Mouse (Mus musculus) MEL (cell line): ENCODE data around the gene Maml2. TPM values are rescaled to one million over a fixed set of nuclear protein-coding genes. Genes with fewer than 3 reads are reported as not detected.

Experiments
- DNase-seq: peaks from one replicate; pipeline ENCODE4 v3.0.0; 2011; ENCODE audit warnings: low read depth, low spot score
- H3K27ac ChIP-seq: 2 replicates; pipeline ENCODE4 v1.5.1; 2012; ENCODE audit warnings: low read depth, mild to moderate bottlenecking, control low read depth, low read length, moderate library complexity; ENCODE audit not compliant: control insufficient read depth
- H3K27me3 ChIP-seq, 2 experiments: fragments of 150-350 bp in 1 of 2; sonication (generic) in 1 of 2; 2 replicates each; pipeline ENCODE4 v1.6.1; 2012; ENCODE audit warnings: low read length in 2 of 2, mild to moderate bottlenecking in 2 of 2, improper control_type of control experiment in 1 of 2, moderate library complexity in 1 of 2; ENCODE audit not compliant: insufficient read depth in 2 of 2, control insufficient read depth in 1 of 2
- H3K36me3 ChIP-seq, 2 experiments: 2 replicates each; pipeline ENCODE4 v1.6.1; 2012 to 2014; ENCODE audit warnings: low read length in 2 of 2, improper control_type of control experiment in 1 of 2, inconsistent platforms in 1 of 2, mild to moderate bottlenecking in 1 of 2; ENCODE audit not compliant: insufficient read depth in 2 of 2, control insufficient read depth in 1 of 2
- H3K4me1 ChIP-seq, 2 experiments: fragments of 150-350 bp in 1 of 2; sonication (generic) in 1 of 2; 2 replicates each; pipeline ENCODE4 v1.6.1; 2012; ENCODE audit warnings: low read length in 2 of 2, improper control_type of control experiment in 1 of 2, mild to moderate bottlenecking in 1 of 2; ENCODE audit not compliant: insufficient read depth in 2 of 2, control insufficient read depth in 1 of 2
- H3K4me3 ChIP-seq, 2 experiments: fragments of 150-350 bp in 1 of 2; sonication (generic) in 1 of 2; 2 replicates each; pipeline ENCODE4 v1.5.1; 2012; ENCODE audit warnings: low read depth in 2 of 2, low read length in 2 of 2, mild to moderate bottlenecking in 2 of 2, moderate library complexity in 2 of 2, control low read depth in 1 of 2, improper control_type of control experiment in 1 of 2; ENCODE audit not compliant: control insufficient read depth in 1 of 2, insufficient read depth in 1 of 2
- H3K79me2 ChIP-seq: 2 replicates; pipeline ENCODE4 v1.6.1; 2012; ENCODE audit warnings: mild to moderate bottlenecking, low read length, moderate library complexity; ENCODE audit not compliant: control insufficient read depth, poor library complexity, insufficient read depth
- H3K9ac ChIP-seq: 2 replicates; pipeline ENCODE4 v1.6.1; 2012; ENCODE audit warnings: low read depth, mild to moderate bottlenecking, control low read depth, low read length, moderate library complexity; ENCODE audit not compliant: control insufficient read depth, poor library complexity, severe bottlenecking
- H3K9me3 ChIP-seq: fragments of 150-350 bp; sonication (generic); replicated peaks from 2 replicates; pipeline ENCODE4 v1.6.1; 2012; ENCODE audit warnings: mild to moderate bottlenecking, low read length, improper control_type of control experiment, moderate library complexity; ENCODE audit not compliant: insufficient read depth
- BHLHE40 ChIP-seq: IDR thresholded peaks from 2 replicates; pipeline ENCODE4 v1.6.1; 2012; ENCODE audit warnings: low read depth, mild to moderate bottlenecking, inconsistent platforms, low read length, improper control_type of control experiment, borderline replicate concordance
- CHD1 ChIP-seq: IDR thresholded peaks from 2 replicates; pipeline ENCODE4 v1.6.1; 2012; ENCODE audit warnings: low read depth, mild to moderate bottlenecking, inconsistent platforms, low read length, improper control_type of control experiment
- CHD2 ChIP-seq: IDR thresholded peaks from 2 replicates; pipeline ENCODE4 v1.6.1; 2011; ENCODE audit warnings: low read length, improper control_type of control experiment
- CTCF ChIP-seq, 3 experiments: IDR thresholded peaks in 2 of 3; conservative IDR thresholded peaks in 1 of 3; 2 replicates each; pipeline ENCODE4 v1.5.1; 2011 to 2012; ENCODE audit warnings: low read length in 3 of 3, low read depth in 2 of 3, mild to moderate bottlenecking in 2 of 3, improper control_type of control experiment in 1 of 3, inconsistent platforms in 1 of 3, mixed read lengths in 1 of 3, moderate library complexity in 1 of 3; ENCODE audit not compliant: control insufficient read depth in 1 of 3, insufficient read depth in 1 of 3, poor library complexity in 1 of 3, severe bottlenecking in 1 of 3
- ELF1 ChIP-seq: IDR thresholded peaks from 2 replicates; pipeline ENCODE4 v1.6.1; 2014; ENCODE audit warnings: low read depth, mild to moderate bottlenecking, inconsistent platforms, low read length, improper control_type of control experiment, moderate library complexity
- EP300 ChIP-seq, 2 experiments: IDR thresholded peaks; 2 replicates each; pipeline ENCODE4 v1.6.1; 2011; ENCODE audit warnings: improper control_type of control experiment in 2 of 2, low read length in 2 of 2, low read depth in 1 of 2, mild to moderate bottlenecking in 1 of 2
- ETS1 ChIP-seq: IDR thresholded peaks from 2 replicates; pipeline ENCODE4 v1.6.1; 2012; ENCODE audit warnings: low read depth, mild to moderate bottlenecking, inconsistent platforms, low read length, improper control_type of control experiment, moderate library complexity
- GABPA ChIP-seq: IDR thresholded peaks from 2 replicates; pipeline ENCODE4 v1.6.1; 2012; ENCODE audit warnings: low read depth, mild to moderate bottlenecking, inconsistent platforms, low read length, improper control_type of control experiment, moderate library complexity
- HCFC1 ChIP-seq: IDR thresholded peaks from 2 replicates; pipeline ENCODE4 v1.6.1; 2012; ENCODE audit warnings: low read depth, mild to moderate bottlenecking, inconsistent platforms, low read length, improper control_type of control experiment, moderate library complexity
- JUND ChIP-seq: IDR thresholded peaks from 2 replicates; pipeline ENCODE4 v1.6.1; 2011; ENCODE audit warnings: low read depth, mild to moderate bottlenecking, improper control_type of control experiment, low read length
- KAT2A ChIP-seq: conservative IDR thresholded peaks from 2 replicates; pipeline ENCODE4 v1.6.1; 2012; ENCODE audit warnings: low read depth, low read length, improper control_type of control experiment, inconsistent platforms
- MAFK ChIP-seq: IDR thresholded peaks from 2 replicates; pipeline ENCODE4 v1.6.1; 2011; ENCODE audit warnings: low read depth, mild to moderate bottlenecking, low read length, improper control_type of control experiment, borderline replicate concordance
- MAX ChIP-seq: IDR thresholded peaks from 2 replicates; pipeline ENCODE4 v1.6.1; 2011; ENCODE audit warnings: low read length, improper control_type of control experiment
- MAZ ChIP-seq: IDR thresholded peaks from 2 replicates; pipeline ENCODE4 v1.6.1; 2012; ENCODE audit warnings: low read depth, mild to moderate bottlenecking, inconsistent platforms, low read length, improper control_type of control experiment
- MEF2A ChIP-seq: IDR thresholded peaks from 2 replicates; pipeline ENCODE4 v1.6.1; 2014; ENCODE audit warnings: low read depth, mild to moderate bottlenecking, inconsistent platforms, low read length, improper control_type of control experiment; ENCODE audit not compliant: poor library complexity, insufficient replicate concordance, severe bottlenecking; ENCODE audit errors: extremely low read depth
- MXI1 ChIP-seq: IDR thresholded peaks from 2 replicates; pipeline ENCODE4 v1.6.1; 2011; ENCODE audit warnings: mild to moderate bottlenecking, low read depth, low read length, improper control_type of control experiment
- MYB ChIP-seq: IDR thresholded peaks from 2 replicates; pipeline ENCODE4 v1.6.1; 2011; ENCODE audit warnings: mild to moderate bottlenecking, low read depth, low read length, improper control_type of control experiment
- MYC ChIP-seq: IDR thresholded peaks from 2 replicates; pipeline ENCODE4 v1.6.1; 2011; ENCODE audit warnings: low read depth, mild to moderate bottlenecking, low read length, improper control_type of control experiment, moderate library complexity
- NELFE ChIP-seq: IDR thresholded peaks from 2 replicates; pipeline ENCODE4 v1.6.1; 2011; ENCODE audit warnings: low read depth, low read length, improper control_type of control experiment
- NRF1 ChIP-seq: IDR thresholded peaks from 2 replicates; pipeline ENCODE4 v1.6.1; 2014; ENCODE audit warnings: low read depth, mild to moderate bottlenecking, inconsistent platforms, low read length, improper control_type of control experiment, moderate library complexity; ENCODE audit not compliant: poor library complexity, insufficient read depth, severe bottlenecking
- POLR2AphosphoS2 ChIP-seq: IDR thresholded peaks from 2 replicates; pipeline ENCODE4 v1.6.1; 2011; ENCODE audit warnings: low read length, improper control_type of control experiment
- POLR2AphosphoS5 ChIP-seq: IDR thresholded peaks from 2 replicates; pipeline ENCODE4 v1.6.1; 2012; ENCODE audit warnings: low read depth, borderline replicate concordance, mild to moderate bottlenecking, inconsistent platforms, low read length, moderate library complexity, mixed read lengths
- RAD21 ChIP-seq: IDR thresholded peaks from 2 replicates; pipeline ENCODE4 v1.6.1; 2011; ENCODE audit warnings: mild to moderate bottlenecking, low read depth, low read length, improper control_type of control experiment
- RCOR1 ChIP-seq: IDR thresholded peaks from 2 replicates; pipeline ENCODE4 v1.6.1; 2012; ENCODE audit warnings: low read depth, mild to moderate bottlenecking, inconsistent platforms, low read length, improper control_type of control experiment
- SIN3A ChIP-seq: IDR thresholded peaks from 2 replicates; pipeline ENCODE4 v1.6.1; 2012; ENCODE audit warnings: low read length, improper control_type of control experiment, inconsistent platforms
- SMC3 ChIP-seq: IDR thresholded peaks from 2 replicates; pipeline ENCODE4 v1.6.1; 2011; ENCODE audit warnings: low read depth, low read length, improper control_type of control experiment
- TAL1 ChIP-seq: IDR thresholded peaks from 2 replicates; pipeline ENCODE4 v1.6.1; 2012; ENCODE audit warnings: mild to moderate bottlenecking, inconsistent platforms, low read length, moderate library complexity, mixed read lengths
- UBTF ChIP-seq: IDR thresholded peaks from 2 replicates; pipeline ENCODE4 v1.6.1; 2012; ENCODE audit warnings: low read depth, mild to moderate bottlenecking, inconsistent platforms, low read length, improper control_type of control experiment, moderate library complexity, borderline replicate concordance; ENCODE audit not compliant: insufficient read depth
- USF1 ChIP-seq: IDR thresholded peaks from 2 replicates; pipeline ENCODE4 v1.6.1; 2014; ENCODE audit warnings: low read depth, mild to moderate bottlenecking, inconsistent platforms, low read length, improper control_type of control experiment, moderate library complexity
- USF2 ChIP-seq, 2 experiments: IDR thresholded peaks; 2 replicates each; pipeline ENCODE4 v1.6.1; 2011 to 2012; ENCODE audit warnings: improper control_type of control experiment in 2 of 2, low read length in 2 of 2, borderline replicate concordance in 1 of 2, inconsistent platforms in 1 of 2, low read depth in 1 of 2, mild to moderate bottlenecking in 1 of 2; ENCODE audit not compliant: insufficient read depth in 1 of 2
- ZC3H11A ChIP-seq: IDR thresholded peaks from 2 replicates; pipeline ENCODE4 v1.6.1; 2012; ENCODE audit warnings: low read depth, mild to moderate bottlenecking, inconsistent platforms, low read length, improper control_type of control experiment
- ZKSCAN1 ChIP-seq: IDR thresholded peaks from 2 replicates; pipeline ENCODE4 v1.6.1; 2012; ENCODE audit warnings: low read depth, mild to moderate bottlenecking, inconsistent platforms, low read length, improper control_type of control experiment, moderate library complexity
- ZMIZ1 ChIP-seq: IDR thresholded peaks from 2 replicates; pipeline ENCODE4 v1.6.1; 2012; ENCODE audit warnings: low read depth, mild to moderate bottlenecking, inconsistent platforms, low read length, improper control_type of control experiment, moderate library complexity
- ZNF384 ChIP-seq: IDR thresholded peaks from 2 replicates; pipeline ENCODE4 v1.6.1; 2012; ENCODE audit warnings: low read depth, mild to moderate bottlenecking, inconsistent platforms, low read length, improper control_type of control experiment
- polyA plus RNA-seq, 2 experiments: library from polyadenylated mRNA; stranded (reverse) in 1 of 2; unstranded in 1 of 2; fragments of >175 nt in 1 of 2; fragments of >200 nt in 1 of 2; gene quantifications; 2 replicates each; pipeline versions ENCODE4 v1.2.1 to v1.2.4; 2012; ENCODE audit warnings: low replicate concordance in 2 of 2, low read depth in 1 of 2; ENCODE audit not compliant: insufficient read length in 2 of 2, insufficient read depth in 1 of 2, missing spikeins in 1 of 2
- total RNA-seq: library from RNA; depleted of rRNA; stranded (reverse); fragments of 300-350 nt; gene quantifications from 2 replicates; pipeline ENCODE4 v1.2.3, GENCODE M21; 2012

Maml2 gene
- total and polyA plus RNA-seq, 3 experiments = 0.08 to 0.47 TPM; not detected in 1

GRCm38 (mm10) chr9:13536419-13537261 lies 238.9 kb downstream of the Maml2 start:
- Histone ChIP-seq H3K9ac (peak overlapping the region; percentile 36), H3K4me1 (peaks cover 34 to 47% of the 10 kb centered on the region in 2 experiments), H3K27ac (peak overlapping the region; percentile 89), H3K27me3 (no peaks in the 10 kb centered on the region), H3K4me3 (peak overlapping the region; percentile 6 to 8; a peak in 3 of 4 replicates), H3K79me2 (no peaks in the 10 kb centered on the region), H3K9me3 (no peaks in the 10 kb centered on the region), H3K36me3 (peaks cover 0 to 46% of the 10 kb centered on the region in 2 experiments; a peak in 2 of 4 replicates)
- peak; percentile 99 for DNase-seq
- TF ChIP-seq MXI1 = peak; percentile 94
- TF ChIP-seq RCOR1 = peak; percentile 85
- peak; percentile 26 for TF ChIP-seq NELFE
- TF ChIP-seq USF1 = peak; percentile 36; the same call in 1 of the 2 replicates
- peak; percentile 59; the same call in 1 of the 2 replicates for TF ChIP-seq ZNF384
- peak; percentile 93 for TF ChIP-seq BHLHE40
- TF ChIP-seq KAT2A = 0 out of 2 replicates have a peak, but pooled peaks have one; percentile 53
- TF ChIP-seq CTCF (IDR thresholded peaks at IDR 0.05 in 2 of 3, conservative IDR thresholded peaks at IDR 0.05 in 1 of 3; ENCODE audit: control insufficient read depth in 1 of 3, insufficient read depth in 1 of 3, low read depth in 2 of 3, low read length in 3 of 3, poor library complexity in 1 of 3, severe bottlenecking in 1 of 3) = no peak
- no peak; the same call in 1 of the 2 replicates for TF ChIP-seq POLR2AphosphoS2
- no peak; the same call in 1 of the 2 replicates for TF ChIP-seq GABPA
- no peak for TF ChIP-seq NRF1
- peak; percentile 37 for TF ChIP-seq SMC3
- TF ChIP-seq CHD2 = peak; percentile 85
- peak; percentile 94 for TF ChIP-seq TAL1
- peak; percentile 99 for TF ChIP-seq MAZ
- peak; percentile 68; the same call in 1 of the 2 replicates for TF ChIP-seq HCFC1
- TF ChIP-seq ELF1 = peak; percentile 68
- peak; percentile 58; the same call in 1 of the 2 replicates for TF ChIP-seq ZMIZ1
- TF ChIP-seq EP300 (IDR thresholded peaks at IDR 0.05; ENCODE audit: low read depth in 1 of 2, low read length in 2 of 2) = peak; percentile 95 to 96
- no peak for TF ChIP-seq UBTF
- TF ChIP-seq ETS1 = peak; percentile 97
- 0 out of 2 replicates have a peak, but pooled peaks have one; percentile 18 for TF ChIP-seq CHD1
- TF ChIP-seq MAFK = peak; percentile 49; the same call in 1 of the 2 replicates
- no peak for TF ChIP-seq POLR2AphosphoS5
- peak; percentile 88 for TF ChIP-seq MYC
- peak; percentile 41; the same call in 1 of the 2 replicates for TF ChIP-seq MYB
- TF ChIP-seq MEF2A = peak; percentile 40; the same call in 1 of the 2 replicates
- TF ChIP-seq ZC3H11A = no peak
- peak; percentile 97 for TF ChIP-seq SIN3A
- TF ChIP-seq JUND = peak; percentile 73; the same call in 1 of the 2 replicates
- TF ChIP-seq ZKSCAN1 = no peak; the same call in 1 of the 2 replicates
- peak; percentile 97 for TF ChIP-seq MAX
- no peak; the same call in none of the 2 replicates for TF ChIP-seq RAD21
- no peak for TF ChIP-seq USF2 (IDR thresholded peaks at IDR 0.05; ENCODE audit: borderline replicate concordance in 1 of 2, insufficient read depth in 1 of 2, low read depth in 1 of 2, low read length in 2 of 2)
